Mouse (Mus musculus) megakaryocyte-erythroid progenitor cell, adult 5-6 weeks (primary cell): ENCODE data around the gene Flrt3. TPM values are rescaled to one million over a fixed set of nuclear protein-coding genes. Genes with fewer than 3 reads are reported as not detected.
A peak's percentile ranks its signal among the peaks of the same experiment; 100 is the strongest.

Experiments
- ATAC-seq: replicated peaks from 2 replicates; pipeline ENCODE4 v1.8.0; 2016; ENCODE audit warnings: mild to moderate bottlenecking, inconsistent platforms; ENCODE audit not compliant: severe bottlenecking, poor library complexity, low FRiP score, low TSS enrichment
- total RNA-seq, 2 experiments: library from RNA; stranded (forward) in 1 of 2; stranded (reverse) in 1 of 2; fragments of 200-1000, 215-1000 nt in 1 of 2; fragments of >200 nt in 1 of 2; fragmentation: Nextera tagmentation in 1 of 2; gene quantifications; 2 replicates each; pipeline ENCODE4 v1.2.3; 2014 to 2017

The Flrt3 gene
- total RNA-seq (2014; fragmentation: Nextera tagmentation), result not detected in 2 replicates
- 0.42 TPM in 1 of 2 replicates, not detected in the other for total RNA-seq (2017)

DNA sequence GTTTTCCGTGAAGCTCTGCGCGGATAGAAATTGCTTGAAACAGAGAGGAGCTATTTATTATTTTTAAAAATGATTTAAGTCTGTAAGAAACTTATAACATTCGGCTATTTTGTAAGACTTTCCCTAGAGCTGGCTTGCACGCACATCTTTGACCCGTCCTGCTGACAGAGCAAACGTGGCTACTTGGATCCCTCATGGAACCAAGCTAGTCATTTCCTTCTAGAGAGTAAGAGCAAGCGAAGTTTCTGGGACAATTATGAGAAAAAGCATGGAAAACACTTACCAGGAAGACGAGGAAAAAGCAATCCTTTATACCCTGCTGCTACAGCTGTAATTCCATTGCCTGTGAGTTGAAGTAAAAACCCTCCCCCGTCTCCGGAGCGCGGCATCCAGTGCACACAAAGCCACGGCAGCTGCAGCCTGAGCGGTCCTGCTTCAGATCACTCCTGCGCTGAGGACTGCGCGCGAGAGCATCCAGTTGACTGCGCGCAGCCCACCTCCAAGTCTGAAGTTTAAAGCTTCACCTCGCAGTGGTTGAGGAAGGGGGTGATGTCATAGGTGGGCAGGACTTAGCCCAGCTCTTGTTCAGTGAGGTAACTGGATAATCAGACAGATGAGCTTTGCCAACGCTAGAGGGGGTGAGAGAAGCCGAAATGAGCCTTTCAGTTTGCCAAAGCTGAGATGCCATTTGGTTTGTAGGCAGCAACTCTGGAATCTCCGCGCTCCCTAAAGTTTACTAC, at the start of gene Flrt3:
Gene Flrt3, minus strand, starts transcription at position 507 of the 740 bp plus-strand sequence.
- peak; percentile 100 for ATAC-seq

DNA sequence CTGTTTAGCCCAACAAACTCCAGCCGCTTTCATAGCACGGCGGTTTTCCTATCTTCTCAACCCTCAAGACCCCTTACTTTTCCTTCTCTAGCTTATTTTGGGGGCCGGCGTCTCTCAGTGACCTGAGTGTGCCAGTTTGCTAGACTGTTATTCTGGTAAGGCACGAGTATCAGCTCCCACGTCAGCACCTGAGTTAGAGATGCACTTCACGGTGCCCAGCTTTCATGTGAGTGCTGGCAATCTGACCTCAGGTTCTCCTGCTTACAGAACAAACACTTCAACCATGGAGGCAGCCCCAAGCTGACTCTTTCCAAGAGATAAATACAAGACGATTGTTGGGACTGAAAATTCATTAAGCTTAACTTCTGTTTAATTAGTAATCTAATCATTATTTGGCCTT, 46.1 kb upstream of the Flrt3 start:
- no peak for ATAC-seq

DNA sequence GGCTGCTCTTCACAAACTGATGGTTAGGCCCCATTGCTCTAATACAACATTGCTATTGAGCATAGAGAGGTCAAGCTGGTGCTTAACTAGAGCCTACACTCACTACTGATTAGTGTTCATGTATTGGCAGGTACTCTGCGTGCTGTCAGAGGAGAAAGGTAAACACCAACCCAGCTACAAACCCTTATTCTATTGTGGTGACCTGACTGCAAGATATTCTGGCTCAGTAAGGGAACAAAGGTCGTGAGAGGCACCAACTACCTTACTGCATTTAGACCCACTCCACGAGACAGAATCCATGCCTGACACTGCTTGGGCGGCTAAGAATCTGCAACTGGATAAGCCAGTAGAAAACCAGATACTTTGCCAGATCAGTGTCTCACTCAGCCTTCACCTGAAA, 44.6 kb upstream of the Flrt3 start:
- ATAC-seq, result no peak

DNA sequence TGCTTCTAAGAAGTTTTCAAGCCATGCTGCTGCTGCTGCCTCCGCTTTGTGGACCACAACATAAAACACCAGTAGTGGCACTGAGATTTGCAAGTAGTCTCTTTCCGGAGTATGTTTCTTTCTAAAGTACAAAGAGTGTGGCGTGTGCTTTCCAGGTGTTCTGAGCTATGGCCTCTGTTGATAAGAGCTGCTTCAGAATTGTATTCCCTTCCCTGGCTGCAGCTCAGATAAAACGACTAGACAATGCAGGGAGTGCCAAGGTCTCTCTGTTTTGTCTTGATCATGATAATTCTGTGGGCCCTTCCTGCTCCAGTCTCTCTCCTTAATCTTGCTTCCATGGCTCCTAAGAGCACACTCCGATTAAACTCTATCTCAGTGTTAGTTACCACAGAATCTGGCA, 36.3 kb upstream of the Flrt3 start:
- ATAC-seq, result no peak

DNA sequence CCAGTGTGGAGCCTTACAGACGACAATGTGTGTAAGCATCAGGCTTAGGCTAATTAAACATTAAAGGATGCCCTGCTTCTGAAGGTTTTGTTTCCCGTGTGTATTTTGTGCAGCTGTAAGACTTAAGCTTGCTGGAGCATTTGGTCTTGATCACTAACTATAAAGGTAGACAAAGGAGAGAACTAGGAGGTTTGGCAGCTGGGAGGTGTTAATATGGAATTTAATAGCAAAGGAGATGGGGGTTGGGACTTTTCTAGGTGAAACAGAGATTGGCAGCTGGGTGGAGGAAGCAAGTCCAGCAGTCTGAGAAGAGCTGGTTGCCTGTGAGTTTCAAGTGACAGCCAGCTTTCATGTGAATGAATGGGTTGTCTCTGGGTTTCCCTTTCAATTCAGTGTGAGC, 34.0 kb upstream of the Flrt3 start:
- ATAC-seq, result no peak

DNA sequence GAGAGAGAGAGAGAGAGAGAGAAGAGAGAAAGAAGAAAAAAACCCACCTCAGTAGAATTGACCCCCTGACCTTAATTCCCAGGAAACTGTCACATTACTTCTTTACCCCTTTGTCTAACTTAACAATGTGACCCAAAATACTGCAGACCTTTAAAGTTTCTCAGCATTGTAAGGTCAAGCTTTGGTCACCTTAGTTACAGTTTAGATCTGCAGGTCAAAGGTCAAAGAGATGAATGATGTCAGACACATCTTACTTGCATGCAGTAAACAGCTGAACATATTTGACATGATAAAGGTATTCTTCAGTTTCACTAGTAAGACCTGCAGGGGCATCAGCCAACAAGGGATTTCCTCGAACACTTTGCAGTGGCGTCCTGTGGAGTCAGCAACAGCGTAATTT, 32.9 kb upstream of the Flrt3 start:
- ATAC-seq, result no peak

DNA sequence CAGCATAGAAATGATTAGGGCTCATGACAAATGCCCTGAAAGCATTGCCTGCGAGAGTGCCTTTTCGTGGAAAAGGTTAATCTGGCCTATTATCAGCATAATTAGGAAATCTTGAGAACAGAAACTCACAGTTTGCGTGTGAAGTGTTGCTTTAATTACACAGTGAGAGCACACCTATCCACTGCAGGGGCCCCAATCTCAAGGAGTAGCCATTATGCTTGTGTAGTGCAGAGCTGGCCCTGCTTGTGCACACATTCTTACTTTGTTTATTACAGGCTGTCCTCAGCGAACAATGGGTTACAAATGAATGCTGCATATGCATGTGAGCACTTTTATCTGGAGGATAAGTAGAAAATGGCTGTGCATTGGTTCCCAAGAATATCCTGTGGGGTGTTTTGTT, 32.1 kb upstream of the Flrt3 start:
- no peak for ATAC-seq

DNA sequence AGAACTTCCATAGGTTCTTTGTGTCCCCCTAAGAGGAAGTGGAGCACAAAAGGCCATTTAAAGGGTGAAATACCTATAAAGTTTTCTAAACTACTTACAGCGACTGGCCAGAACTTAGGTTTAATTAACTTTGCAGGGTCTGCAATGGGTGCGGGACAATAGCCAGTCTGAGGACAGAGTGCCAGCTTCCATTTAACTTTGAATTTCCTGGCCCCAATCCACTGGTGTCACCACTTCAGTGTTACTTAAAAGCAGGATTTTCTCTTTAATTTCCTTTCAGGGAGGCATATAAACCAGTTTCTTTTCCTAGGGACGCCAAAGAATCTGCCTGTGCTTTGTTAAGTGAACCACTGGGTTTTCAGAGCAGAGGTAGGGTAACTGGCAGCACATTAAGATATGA, 27.3 kb upstream of the Flrt3 start:
- ATAC-seq, result no peak

DNA sequence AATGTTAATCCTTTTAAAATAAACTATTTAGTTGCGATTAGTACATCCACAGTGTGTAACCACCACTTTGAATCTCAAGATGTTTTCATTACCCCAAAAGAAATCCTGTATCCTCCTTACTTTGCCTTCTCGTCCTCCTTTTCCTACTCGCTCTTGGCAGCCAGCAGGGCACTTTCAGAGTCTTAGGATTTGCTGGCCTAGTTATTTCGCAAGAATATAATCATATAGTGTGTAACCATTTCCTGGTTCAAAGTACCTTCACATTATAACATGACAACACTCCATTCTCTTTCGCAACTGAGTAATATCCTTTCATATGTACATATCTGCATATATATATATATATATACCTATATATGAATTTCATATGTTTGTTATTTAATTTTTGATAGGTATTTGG, 22.6 kb upstream of the Flrt3 start:
- no peak for ATAC-seq

DNA sequence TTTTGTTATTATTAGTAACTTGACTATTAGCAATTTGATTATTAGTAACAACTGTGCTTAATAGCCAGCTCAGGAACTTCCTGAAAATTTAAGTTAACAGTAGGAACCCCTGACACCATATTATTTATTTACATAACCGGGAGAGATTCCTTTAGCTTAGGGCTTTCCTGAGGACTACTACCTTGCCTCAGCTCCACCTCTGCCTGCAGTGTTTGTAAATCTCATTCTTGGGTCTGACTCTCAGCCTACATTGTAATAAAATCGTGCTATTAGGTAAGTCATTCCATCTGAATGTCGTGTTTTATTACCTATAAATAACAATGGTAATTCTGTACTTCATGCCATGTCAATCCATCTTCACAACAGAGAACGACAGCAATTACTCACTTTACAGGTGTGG, 21.2 kb upstream of the Flrt3 start:
- no peak for ATAC-seq

DNA sequence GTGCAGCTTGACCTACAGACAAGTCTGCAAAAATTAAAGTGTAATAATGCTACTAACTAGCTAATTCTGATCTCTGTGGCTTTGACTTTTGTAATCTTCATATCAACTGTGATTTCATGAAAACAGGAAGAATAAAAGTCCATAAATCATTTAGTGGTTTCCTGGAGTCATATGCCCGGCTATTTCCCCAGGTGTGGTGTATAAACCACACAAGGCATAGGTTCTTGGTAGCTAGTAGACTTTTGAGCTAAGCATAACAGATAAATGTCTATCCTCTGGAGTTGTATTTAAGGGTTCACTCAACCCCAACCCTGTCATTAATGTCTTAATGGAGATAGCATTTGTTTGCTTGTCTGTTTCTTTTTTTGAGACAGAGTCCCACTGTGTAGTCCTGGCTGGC, 20.1 kb upstream of the Flrt3 start:
- ATAC-seq, result no peak

DNA sequence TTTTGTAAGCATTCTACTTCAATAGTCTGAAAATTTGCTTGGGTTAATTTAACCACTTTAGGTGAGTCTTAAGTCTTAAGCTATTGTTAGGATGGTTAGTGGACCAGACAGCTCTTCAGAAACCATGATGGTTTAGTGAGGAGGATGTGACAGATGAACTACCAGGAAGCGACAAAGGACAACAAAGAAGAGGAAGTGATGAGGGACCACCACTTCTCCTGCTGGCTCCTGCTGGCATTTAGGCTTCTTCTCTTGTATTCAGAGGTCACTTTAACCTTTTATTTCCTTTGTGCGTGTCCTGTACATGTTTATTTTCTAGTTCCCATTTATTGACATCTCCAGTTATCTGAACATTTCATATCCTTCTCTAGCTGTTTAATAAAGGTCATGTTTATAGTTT, 19.6 kb upstream of the Flrt3 start:
- no peak for ATAC-seq

DNA sequence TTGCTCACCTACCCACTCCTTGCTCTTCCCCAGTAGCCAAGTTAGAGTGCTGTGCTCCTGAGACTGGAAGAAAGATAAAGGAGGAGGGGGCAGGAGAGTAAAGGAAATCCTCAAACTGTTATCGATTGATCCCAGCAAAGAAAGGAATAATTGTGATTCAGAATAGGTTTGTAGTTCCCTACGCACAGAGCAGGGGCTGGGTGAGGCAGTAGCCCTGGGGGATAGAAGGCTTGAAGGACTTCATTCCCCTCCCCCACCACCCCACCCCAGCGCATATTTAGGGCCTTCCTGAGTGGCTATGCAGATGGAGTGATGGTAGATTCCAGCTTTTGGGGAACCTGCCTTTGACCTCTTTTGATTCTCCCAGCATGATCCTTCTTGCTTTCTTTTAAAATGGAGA, 5.5 kb upstream of the Flrt3 start:
- ATAC-seq, result no peak

DNA sequence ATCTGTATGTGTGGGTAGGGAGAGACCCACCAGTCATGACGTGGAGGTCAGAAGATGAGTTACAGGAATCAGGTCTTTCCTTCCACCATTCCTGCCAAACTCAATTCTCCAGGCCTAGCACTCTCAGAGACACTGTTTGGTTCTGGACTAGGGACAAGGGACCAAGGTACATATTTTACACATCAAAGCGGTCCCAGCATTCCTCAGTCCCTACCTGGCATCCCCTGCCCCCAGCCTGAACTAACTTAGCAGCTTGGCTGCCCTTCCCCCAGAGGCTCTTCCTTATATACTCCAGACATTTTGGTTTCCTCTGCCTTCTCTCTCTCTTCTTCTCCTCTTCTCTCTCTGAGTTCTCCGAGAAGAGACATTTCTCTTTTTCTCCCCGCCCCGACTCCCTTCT, 2.2 kb upstream of the Flrt3 start:
- no peak for ATAC-seq

DNA sequence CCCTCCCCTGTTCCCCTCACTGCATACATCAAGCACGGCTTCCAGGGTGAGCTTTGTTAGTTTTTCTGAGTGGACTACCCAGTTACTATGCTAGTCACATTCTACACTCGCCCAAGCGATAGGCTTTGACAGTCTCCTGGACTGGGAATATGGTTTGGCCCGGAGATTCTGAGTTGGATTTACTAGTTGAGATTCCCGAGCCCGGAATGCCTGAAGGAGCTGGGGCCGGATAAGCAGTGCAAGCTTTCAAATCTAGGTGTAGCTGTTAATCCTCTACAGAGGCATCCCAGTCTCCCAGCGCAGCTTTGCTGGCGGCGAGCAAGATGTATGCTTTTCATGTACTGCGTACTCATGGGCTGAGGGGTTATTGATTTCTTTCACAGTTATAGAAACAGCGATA, 812 bp downstream of the Flrt3 start:
- no peak for ATAC-seq

DNA sequence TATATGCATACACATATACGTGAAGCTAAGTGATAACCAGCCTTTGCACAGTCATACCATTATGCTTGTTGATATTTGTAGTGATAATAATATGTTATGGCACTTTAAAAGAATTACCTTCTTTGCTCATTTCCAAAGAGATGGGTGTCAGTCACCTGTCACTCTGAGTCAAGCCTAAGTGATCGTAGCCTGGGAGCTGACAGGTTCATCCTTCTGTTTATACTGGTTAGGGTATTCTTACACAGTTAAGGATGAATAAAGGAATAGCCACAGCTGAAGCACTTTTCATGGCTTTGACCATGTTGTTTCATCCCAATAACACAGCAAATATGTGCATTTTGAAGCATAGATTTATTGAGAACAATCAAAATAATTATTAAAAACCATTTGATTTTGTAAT, 1.5 kb downstream of the Flrt3 start:
- ATAC-seq, result no peak

DNA sequence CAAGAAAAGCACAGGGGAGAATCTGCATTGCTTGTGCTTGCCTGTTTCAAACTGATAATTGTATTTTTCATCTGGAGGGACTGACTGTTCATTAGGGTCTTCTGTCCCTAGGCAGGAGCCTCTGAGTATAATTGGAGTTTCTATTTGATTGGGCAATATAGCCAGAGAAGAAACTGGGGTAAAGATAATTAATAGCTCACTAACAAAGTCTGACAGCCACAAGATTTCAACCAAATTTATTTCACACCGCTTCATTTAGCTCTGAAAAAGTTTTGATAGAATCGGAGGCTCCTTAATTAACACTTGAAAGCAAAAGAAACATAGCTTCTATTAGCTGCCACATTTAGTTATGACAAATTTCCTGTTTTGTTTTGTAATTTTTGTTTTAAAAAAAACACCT, 2.2 kb downstream of the Flrt3 start:
- ATAC-seq, result no peak

DNA sequence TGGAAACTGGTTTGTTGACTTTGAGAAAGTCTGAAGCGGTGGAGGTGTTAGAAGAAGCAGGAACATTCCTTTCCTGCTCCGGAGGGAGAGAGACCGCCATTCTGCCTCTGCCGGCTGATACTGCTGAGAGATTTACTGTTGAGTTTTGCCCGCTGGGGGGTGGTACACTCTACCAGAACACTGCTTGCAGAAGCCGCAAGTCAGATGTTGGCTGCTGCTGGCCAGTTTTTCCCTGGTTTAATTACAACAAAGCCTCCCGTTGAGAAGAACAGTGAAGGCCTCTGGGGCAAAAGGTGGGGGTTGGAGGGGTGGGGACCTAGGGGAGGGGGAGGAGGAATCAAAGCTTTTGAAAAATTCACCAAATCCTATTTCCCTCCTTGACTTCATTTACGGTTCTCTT, 3.0 kb downstream of the Flrt3 start:
- ATAC-seq, result no peak

DNA sequence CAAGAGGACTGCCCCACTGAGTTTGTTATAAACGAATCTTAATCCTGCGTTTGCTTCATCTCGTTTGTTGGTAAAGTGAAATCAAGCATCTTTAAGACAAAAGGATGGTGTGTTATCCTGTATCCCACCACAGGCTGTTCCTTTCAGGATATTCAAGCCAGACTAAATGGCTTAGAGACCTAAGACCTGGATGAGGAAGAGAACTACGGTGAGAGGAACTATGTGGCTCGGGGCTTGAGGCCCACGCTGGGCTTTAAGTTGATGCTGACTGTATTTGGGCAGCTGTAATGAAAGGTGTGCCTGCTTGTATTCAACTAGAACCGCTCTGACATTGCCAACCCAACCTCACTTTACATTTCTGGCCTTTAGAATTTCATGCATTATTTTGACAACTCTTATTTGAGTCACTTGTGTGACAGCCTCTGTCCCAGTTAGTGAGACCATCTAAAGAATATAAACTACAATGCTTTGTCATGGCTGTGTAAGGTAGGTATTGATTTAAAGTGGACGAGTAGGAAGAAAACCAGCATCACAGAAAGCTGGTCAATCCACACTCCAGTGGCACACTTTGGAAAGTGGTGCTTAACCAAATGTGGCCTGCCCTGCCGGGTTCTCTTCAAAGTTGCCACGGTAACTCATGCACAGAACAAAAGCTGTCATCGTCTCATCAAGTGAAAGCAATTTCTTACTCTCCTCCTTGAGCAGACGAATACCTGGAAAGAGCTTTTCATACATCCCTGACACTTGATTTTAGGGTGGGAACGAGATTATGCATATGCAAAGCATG, 3.8 kb downstream of the Flrt3 start:
- no peak for ATAC-seq

DNA sequence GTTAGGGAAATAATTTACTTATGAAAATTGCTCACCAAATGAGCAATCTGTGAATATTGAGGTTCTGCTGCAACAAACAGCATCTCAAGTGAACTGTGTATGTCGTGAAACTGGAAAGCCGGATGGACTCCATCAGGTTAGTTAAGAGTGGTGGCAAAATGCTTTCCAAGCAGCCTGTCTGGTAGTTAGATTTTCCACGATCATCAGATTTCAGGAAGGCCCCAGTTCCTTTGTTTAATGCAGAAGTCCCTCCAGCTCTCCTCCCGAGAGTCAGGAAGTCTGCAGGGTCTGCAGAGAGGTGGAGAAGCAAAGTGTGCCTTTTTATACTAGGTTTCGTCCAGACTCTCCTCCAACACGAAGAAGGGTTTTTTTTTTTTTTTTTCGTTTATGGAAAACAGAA, 4.4 kb downstream of the Flrt3 start:
- ATAC-seq, result no peak

DNA sequence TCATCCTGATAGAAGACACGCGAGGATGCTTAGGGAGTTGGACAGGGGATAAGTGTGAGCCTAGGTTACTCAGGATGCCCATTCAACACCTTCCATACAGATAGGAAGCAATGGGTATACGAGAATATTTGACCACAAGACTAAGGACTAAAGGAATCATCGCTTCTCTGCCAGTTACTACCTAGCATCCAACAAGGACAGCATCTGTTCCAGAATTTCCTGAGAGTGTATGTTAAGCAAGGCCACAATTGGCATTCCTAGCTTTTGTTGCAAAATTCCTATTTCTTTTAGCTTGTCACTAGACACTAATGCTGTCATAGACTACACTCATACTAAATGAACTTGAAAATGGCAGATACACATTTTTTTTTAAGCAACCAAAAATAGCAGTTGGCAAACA, 6.9 kb downstream of the Flrt3 start:
- no peak for ATAC-seq
